Mouse (Mus musculus): ENCODE measurements around the gene Them5.

- TF ChIP-seq CTCF (conservative IDR thresholded peaks at IDR 0.05; ENCODE audit: insufficient read depth, insufficient read length, low read depth, low read length) = no peak
- no peak for TF ChIP-seq POLR2A (IDR thresholded peaks at IDR 0.05; ENCODE audit: low read depth, low read length)
Measured at GRCm38 (mm10) chr3:94310491-94310890, 31.4 kb upstream of the Them5 start.
